Mouse (Mus musculus) kidney, postnatal 25 days (tissue): Measurements from ENCODE around the gene Pgs1.

Source experiments
- DNase-seq, 2 experiments: peaks; one replicate each; pipeline ENCODE4 v3.0.0; 2021; ENCODE audit warnings: mixed read lengths in 2 of 2

Pgs1 gene

DNA sequence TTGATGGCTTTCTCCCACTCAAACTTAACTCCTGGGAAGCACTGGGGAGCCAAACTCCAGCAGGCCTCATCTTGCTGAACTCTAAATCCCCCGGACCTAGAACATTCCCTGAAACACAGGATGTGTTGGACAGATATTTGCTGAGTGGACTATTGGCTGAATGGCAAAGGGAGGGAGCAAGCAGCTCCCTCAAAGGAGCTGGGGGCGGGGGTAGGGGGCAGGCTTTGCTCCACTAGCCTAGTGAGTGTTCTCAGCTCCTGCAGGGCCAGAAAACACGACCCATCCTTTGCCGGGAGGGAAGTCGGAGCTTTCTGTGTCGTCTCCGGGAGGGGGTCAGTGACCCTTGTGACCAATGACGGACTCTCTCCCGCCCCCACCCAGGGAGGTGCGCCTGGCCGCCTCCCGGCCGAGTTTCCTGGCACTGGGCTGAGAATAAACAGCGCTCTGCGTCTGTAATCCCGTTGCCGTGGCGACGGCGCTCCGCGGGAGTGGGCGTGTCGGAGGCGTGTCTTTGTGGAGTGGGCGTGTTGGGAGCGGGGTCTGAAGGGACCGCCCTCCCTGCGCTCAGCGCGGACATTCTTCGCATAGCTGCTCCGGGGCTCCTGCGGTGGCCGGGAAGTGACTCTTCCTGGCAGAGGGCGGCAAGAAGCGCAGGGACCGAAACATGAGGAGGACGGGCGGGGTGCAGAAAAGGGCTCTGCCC lies 22.9 kb upstream of the Pgs1 start:
- DNase-seq, result peak; percentile 99

- no peak for DNase-seq
Measured at GRCm38 (mm10) chr11:117963872-117964271, 22.2 kb upstream of the Pgs1 start.

DNA sequence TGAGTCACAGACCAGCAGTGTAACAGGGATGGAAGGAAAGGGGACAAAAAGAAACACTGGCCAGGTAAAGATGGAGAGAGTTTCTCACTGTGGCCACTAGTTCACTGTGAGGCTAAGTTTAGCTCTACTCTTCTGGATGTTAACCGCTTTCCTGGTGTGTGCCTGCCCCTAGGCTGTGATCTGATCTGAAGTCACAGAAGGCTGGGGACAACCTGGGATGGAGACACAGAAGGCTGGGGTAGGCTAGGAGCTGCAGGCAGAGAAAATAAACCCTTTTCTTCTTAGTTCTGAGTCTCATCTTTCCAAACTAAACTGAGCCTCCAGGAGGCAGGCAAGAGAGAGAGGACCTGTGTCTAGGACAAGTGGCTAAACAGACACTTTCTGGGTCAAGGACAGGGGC lies 21.8 kb upstream of the Pgs1 start:
- no peak for DNase-seq

GRCm38 (mm10) chr11:117965052-117965451 lies 21.0 kb upstream of the Pgs1 start:
- no peak for DNase-seq

DNA sequence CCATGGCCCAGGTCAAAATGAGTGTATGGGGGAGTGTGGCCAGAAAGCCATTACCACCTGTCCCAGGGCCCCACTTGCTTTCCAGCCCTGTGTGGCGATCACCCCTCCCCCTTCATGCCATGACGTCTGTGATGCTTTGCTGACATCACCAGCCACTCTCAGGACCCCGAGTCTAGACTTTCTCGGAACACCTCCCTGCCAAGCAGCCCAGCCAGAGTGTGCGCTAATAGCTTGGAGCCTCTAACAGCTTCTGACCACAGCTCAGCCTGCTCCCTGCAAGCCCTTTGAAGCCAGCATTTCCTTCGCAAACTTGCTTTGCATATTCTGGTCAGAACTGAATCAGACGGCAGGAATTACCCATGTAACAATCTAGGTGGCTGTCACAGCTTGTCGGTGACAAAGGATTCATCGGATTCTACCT lies 20.5 kb upstream of the Pgs1 start:
- no peak for DNase-seq

GRCm38 (mm10) chr11:117966506-117967100 lies 19.5 kb upstream of the Pgs1 start:
- no peak for DNase-seq

DNA sequence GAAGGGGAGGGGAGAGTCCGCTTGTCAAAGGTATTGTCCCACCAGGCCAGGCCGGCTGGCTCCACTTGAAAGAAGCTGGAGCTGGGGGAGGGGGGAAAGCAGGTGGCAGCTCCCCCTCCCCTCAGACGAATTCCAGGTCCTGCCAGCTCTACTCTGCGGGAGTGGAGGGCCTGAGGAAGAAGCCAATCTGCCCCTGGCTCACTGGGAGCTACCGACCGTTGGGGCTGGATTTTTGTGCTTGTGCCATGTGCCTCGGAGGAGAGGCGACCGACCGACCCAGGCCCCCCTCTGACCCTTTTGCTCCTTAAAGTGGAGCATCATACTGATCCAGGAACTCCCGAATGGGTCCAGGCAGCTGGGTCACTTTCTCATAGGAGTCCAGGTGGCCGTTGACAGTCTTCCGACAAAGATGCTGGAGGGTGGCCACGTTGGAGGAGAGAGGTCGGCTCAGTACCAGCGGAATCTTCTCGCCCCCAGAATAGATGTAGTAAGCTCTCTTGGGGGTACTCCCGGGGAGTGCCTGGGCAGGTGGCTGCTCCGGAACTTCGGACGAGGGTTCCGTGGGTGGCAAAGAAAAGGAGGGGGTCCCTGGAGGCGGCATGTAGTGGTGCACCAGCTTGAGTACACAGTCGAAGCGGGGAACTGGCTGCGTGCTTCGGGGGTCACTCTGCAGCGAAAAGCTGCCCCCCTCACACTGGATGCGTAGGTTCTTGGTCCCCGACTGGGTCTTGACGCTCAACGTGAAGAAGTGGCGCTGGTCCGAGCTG lies 18.7 kb upstream of the Pgs1 start:
- no peak for DNase-seq

DNA sequence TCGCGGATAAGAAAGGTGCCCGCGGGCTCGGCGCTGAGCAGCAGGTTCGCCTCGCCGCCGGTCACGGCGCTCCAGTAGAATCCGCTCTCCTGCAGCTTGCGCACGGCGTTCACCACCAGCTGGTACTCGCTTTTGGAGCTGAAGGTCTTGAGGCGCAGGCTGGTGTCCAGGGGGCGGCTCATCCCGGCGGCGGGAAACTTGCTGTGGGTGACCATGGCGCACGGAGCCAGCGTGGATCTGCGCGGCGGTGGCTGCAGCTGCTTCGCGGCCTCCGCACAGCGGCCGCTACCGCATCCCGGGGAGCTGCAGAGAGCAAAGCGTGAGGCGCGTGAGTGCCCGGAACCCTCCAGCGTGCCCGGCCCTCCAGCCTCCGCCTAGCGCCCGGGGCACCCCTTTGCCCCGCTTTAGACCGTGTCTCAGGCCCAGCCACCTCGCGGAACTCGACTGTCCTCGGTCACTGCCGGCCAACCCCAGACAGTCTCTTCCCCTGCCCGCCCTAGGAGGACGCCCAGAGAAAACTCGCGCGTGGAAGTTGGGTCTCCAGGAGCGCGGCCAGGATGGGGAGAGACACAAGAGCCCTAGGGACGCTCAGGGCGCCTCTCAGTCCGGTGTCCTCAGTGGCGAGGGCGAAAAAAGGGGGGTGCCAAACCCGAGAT lies 17.9 kb upstream of the Pgs1 start:
- peak; percentile 32 to 63 for DNase-seq

- DNase-seq, result peak in 1 of 2 experiments; percentile 71
Measured at GRCm38 (mm10) chr11:117968716-117969099, 17.4 kb upstream of the Pgs1 start.

GRCm38 (mm10) chr11:117969100-117969944 lies 16.8 kb upstream of the Pgs1 start:
- peak; percentile 98 to 99 for DNase-seq

DNA sequence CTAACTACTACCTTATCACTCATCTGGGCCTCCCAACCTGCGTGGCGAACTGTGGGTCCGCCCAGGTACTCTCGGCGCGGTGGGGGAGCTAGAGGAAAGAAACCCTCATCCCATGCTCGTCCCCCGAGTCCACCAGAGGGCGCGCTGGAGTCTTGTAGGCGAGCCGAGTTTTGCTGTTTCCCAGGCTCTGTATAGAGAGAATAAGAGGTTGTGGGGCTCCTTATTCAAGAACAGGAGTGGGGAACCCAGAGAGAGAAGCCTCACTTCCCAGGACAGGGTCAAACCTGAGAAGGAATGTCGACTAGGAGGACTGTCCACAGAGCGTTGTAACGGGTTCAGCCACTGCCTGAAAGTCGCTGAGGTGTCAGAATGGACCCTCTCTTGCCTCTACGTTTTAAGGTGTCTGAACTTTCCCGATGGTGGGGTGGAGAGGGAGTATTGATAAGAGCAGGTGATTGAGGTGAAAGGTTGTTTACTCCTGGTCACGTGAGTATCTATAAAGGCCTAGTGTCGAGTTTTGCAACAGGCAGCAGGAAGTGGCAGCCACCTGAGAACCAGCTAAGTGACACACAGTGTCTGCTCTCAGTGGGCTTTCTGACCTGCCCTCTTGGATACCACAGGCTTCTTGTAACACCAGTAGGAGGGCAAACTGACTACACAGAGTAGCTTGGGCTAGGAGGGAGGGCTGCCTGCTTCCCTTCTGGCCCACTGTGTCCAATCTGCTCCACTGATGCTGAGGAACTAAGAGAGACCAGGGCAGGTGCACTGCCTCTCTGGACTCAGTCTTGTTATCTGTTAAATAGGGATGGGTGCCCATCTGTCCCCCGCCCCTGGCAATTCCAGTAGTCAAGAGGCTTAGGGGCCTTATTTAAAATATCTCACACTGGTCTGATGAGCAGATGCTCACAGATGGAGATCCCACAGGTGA lies 15.9 kb upstream of the Pgs1 start, which contains the start of gene Socs3:
Gene Socs3, minus strand, starts transcription at position 103 of the 928 bp plus-strand sequence.
- peak; percentile 92 to 98 for DNase-seq

- DNase-seq, result no peak
Measured at GRCm38 (mm10) chr11:117971100-117971499, 15.0 kb upstream of the Pgs1 start.

- no peak for DNase-seq
Measured at GRCm38 (mm10) chr11:117971646-117972242, 14.3 kb upstream of the Pgs1 start.

DNA sequence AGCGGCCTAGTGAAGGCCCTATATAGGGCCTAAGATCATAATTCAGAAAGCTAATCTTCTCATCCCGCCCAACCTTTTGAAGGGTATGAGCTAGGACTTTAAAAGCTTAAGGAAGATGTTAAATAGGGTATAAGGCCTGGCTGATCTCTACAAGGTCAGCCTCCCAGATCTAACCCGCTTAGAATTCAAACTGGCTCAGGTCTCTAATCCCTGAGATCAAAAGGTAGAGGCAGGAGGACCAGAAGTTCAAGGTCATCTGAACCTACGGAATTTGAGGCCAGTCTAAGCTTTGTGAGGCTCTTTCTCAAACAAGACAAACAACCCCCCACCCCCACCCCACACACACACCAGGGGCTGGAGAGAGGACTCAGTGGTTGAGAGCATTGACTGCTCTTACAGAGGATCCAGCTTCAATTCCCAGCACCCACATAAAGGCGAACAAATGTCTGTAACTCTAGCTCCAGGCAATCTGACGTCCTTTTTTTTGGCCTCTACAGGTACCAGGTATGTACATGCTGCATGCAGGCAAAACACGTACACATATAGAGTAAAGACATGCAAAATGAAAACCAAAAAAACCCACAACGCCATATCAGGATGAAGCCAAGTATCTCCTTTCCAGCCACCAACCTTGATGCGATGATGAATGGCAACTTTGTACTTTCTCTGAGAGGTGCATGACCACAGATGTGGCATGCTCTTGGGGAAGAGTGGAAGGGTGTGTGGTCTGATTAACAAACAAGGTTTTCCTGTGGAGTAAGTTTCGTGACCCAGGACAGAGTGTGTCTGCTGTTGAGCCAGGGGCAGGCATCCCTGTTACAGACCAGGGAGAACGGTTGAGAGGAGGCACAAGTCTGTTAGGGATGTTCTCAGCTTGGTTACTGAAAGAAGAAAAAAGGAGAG lies 13.2 kb upstream of the Pgs1 start:
- no peak for DNase-seq

DNA sequence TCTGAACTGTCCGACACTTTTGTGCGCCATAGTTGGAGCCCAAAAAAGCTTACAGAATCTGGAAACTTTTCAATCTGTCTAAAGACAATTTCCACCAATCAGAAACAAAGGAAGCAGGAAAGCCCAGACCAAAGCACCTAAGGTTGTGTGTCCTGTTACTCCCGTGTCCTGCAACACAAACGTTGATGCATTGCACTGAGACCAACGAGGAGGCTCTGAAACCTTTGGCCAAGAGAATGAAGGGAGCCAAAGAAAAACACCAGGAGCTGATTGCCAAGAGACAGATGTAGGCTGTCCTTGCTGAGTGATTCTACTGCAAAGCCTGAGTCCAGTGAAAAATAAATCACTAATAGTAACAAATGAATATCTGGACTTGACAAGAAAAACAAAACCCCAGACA lies 12.5 kb upstream of the Pgs1 start:
- DNase-seq, result no peak

DNA sequence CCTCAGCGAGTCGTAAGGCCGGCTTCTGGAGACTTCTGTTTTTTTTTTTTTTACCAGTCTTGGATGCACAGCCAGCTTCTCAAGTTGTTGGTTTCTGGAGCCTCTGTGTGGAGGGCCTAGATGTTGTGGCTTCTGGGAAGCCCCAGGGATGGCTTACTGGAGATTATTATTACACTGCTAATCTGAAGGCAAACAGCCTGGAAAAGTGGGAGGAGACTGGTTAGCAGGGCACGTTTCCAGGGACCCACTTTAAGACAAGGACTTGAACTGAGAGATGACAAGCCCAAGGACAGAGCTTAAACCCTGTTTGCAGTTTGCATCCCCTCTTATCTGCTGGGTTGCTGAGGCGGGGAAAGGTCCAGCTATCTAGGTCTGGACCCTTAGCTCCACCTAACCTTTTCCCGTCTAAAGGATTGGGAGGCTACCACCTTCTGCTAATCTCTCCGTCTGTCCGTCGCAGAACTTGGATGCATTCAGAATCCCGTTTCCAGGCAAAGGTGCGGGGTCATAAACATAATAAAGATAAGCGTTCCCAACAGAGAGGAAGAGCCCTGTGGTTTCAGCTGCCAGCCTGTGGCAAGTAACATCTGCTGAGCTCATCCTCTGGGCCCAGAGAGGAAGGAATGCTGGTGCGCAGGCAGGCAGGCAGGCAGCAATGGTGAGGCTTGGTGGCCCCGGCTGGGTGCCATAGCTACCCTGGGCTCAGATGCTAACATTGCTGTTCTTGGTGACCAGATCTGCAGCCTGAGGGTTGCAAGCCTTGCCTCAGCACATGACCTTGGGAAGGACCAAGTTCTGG lies 11.6 kb upstream of the Pgs1 start:
- no peak for DNase-seq

- DNase-seq, result no peak
Measured at GRCm38 (mm10) chr11:117975211-117975967, 10.7 kb upstream of the Pgs1 start.

GRCm38 (mm10) chr11:117976081-117976582 lies 10.0 kb upstream of the Pgs1 start:
- peak; percentile 76 to 79 for DNase-seq
